Comparison of ENCODE assay signal across 43 mouse cellular contexts in the genomic region with DNA sequence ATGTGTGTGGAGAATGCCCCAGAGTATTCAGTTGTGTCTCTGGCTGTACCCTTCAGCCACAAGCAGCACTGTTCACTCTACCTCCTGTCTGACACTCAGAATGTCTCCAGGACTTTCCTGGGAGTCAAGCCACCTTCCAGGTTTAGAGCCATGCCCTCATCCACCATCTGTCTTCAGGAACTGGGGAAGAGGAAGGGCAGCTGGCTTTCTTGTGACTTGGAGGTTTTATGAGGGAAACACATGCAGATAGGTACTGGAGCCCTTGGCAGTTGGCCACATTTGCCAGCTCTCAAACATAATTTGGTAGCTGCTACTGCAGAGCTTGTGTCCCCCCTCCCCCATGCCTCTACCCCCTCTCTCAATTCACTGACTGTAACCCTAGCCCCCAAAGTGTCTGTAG. TPM values are rescaled to one million over a fixed set of nuclear protein-coding genes. Genes with fewer than 3 reads are reported as not detected.
DNase-seq lines count a peak whose midpoint lies in the region; ATAC-seq and TF ChIP-seq lines count a peak whose summit lies in the region.
"Had no signal": no experiment of that assay in that cellular context is flagged by ENCODE, and none has a peak within 500 bp of the region (broad histone marks: within the 10 kb centered on the region; RNA-seq: fewer than 3 reads in every experiment).

No protein-coding gene starts in this region.

- H3K4me3 ChIP-seq in MEL (ENCODE audit: control insufficient read depth in 1 of 2, insufficient read depth in 1 of 2, low read depth in 2 of 2, low read length in 2 of 2), result no peak overlapping the region
- no peak overlapping the region for H3K4me3 ChIP-seq in cerebellum, adult 2 months (replicated peaks; ENCODE audit: insufficient read depth, low read depth, low read length)
- H3K4me3 ChIP-seq: embryonic facial prominence, embryonic 10.5 days; embryonic facial prominence, embryonic 15.5 days; forebrain, embryonic 13.5 days; heart, adult 2 months; heart, embryonic 15.5 days; hindbrain, embryonic 12.5 days; intestine, embryonic 15.5 days; left cerebral cortex, adult 2 months; limb, embryonic 12.5 days; liver, embryonic 15.5 days; midbrain, embryonic 10.5 days; myocyte; neural tube, embryonic 12.5 days had no signal

- no peak for TF ChIP-seq POLR2A in MEL (IDR thresholded peaks at IDR 0.05; ENCODE audit: control insufficient read depth in 1 of 2, insufficient read depth in 1 of 2, low read depth in 1 of 2, low read length in 2 of 2, poor library complexity in 1 of 2)
- TF ChIP-seq POLR2A in cerebellum, adult 2 months (IDR thresholded peaks at IDR 0.05; ENCODE audit: borderline replicate concordance, insufficient read depth, low read length), result 0 out of 2 replicates have a peak, but pooled peaks have one; percentile 15

- TF ChIP-seq EP300 in MEL (IDR thresholded peaks at IDR 0.05; ENCODE audit: low read depth in 1 of 2, low read length in 2 of 2), result no peak

- intact Hi-C loops in gastrocnemius, postnatal 14 days (cut with DNase I; ENCODE audit: low total_unique reads), result no loop called here

- H3K27me3 ChIP-seq in MEL (ENCODE audit: control insufficient read depth in 1 of 2, insufficient read depth in 2 of 2, low read length in 2 of 2), result no peaks in the 10 kb centered on the region
- no peaks in the 10 kb centered on the region for H3K27me3 ChIP-seq in cerebellum, adult 2 months (ENCODE audit: control insufficient read depth, insufficient read depth, low read length)
- H3K27me3 ChIP-seq: CH12.LX; embryonic facial prominence, embryonic 15.5 days; forebrain, embryonic 13.5 days; heart, embryonic 15.5 days; hindbrain, embryonic 12.5 days; intestine, embryonic 15.5 days; limb, embryonic 12.5 days; liver, embryonic 15.5 days; neural tube, embryonic 12.5 days; Patski had no signal

- H3K9me3 ChIP-seq in MEL (replicated peaks; ENCODE audit: insufficient read depth, low read length), result no peaks in the 10 kb centered on the region
- H3K9me3 ChIP-seq: embryonic facial prominence, embryonic 10.5 days; embryonic facial prominence, embryonic 15.5 days; forebrain, embryonic 13.5 days; heart, embryonic 15.5 days; hindbrain, embryonic 12.5 days; intestine, embryonic 15.5 days; limb, embryonic 12.5 days; liver, embryonic 15.5 days; midbrain, embryonic 10.5 days; neural tube, embryonic 12.5 days had no signal

- no peaks in the 10 kb centered on the region for H3K79me2 ChIP-seq in MEL (ENCODE audit: control insufficient read depth, insufficient read depth, low read length, poor library complexity)

- peaks cover 2 to 10% of the 10 kb centered on the region in 2 experiments; a peak in 3 of 4 replicates for H3K4me1 ChIP-seq in MEL (ENCODE audit: control insufficient read depth in 1 of 2, insufficient read depth in 2 of 2, low read length in 2 of 2)
- H3K4me1 ChIP-seq in cerebellum, adult 2 months (ENCODE audit: control insufficient read depth, insufficient read depth, low read length), result peaks cover 16% of the 10 kb centered on the region
- H3K4me1 ChIP-seq: embryonic facial prominence, embryonic 10.5 days; embryonic facial prominence, embryonic 15.5 days; hindbrain, embryonic 12.5 days; limb, embryonic 12.5 days; neural tube, embryonic 12.5 days had no signal

- no peak overlapping the region for H3K9ac ChIP-seq in MEL (ENCODE audit: control insufficient read depth, low read depth, low read length, poor library complexity, severe bottlenecking)
- H3K9ac ChIP-seq: embryonic facial prominence, embryonic 15.5 days; forebrain, embryonic 13.5 days; heart, embryonic 15.5 days; hindbrain, embryonic 12.5 days; intestine, embryonic 15.5 days; limb, embryonic 12.5 days; liver, embryonic 15.5 days; lung, embryonic 14.5 days; neural tube, embryonic 12.5 days had no signal

- DNase-seq in cerebellum, postnatal 4 days (ENCODE audit: low spot score in 2 of 2), result no peak
- DNase-seq in MEL (ENCODE audit: low read depth, low spot score), result peak; percentile 33
- DNase-seq in cerebellum, adult 2 months, result peak; percentile 69 to 84
- peak; percentile 65 to 80 for DNase-seq in cerebellum, postnatal 25 days
- DNase-seq in frontal cortex, postnatal 36 days (ENCODE audit: low spot score in 2 of 2), result no peak
- no peak for DNase-seq in ovary, postnatal 10 days (ENCODE audit: low spot score)
- DNase-seq in gastrocnemius, postnatal 14 days, result no peak
- DNase-seq: adrenal gland, postnatal 10 days; heart, adult 2 months; kidney, adult 9 months; kidney, postnatal 14 days; lung, embryonic 14.5 days; lung, postnatal 14 days; thymus, adult 2 months; thymus, postnatal 36 days had no signal

- peaks cover 0 to 6% of the 10 kb centered on the region in 2 experiments; a peak in 2 of 4 replicates for H3K36me3 ChIP-seq in MEL (ENCODE audit: control insufficient read depth in 1 of 2, insufficient read depth in 2 of 2, low read length in 2 of 2)

- TF ChIP-seq RAD21 in MEL (IDR thresholded peaks at IDR 0.05; ENCODE audit: low read depth, low read length), result no peak

- H3K27ac ChIP-seq in MEL (ENCODE audit: control insufficient read depth, low read depth, low read length), result no peak overlapping the region
- H3K27ac ChIP-seq in cerebellum, adult 2 months (ENCODE audit: insufficient read depth, low read length), result peak overlapping the region; percentile 89
- H3K27ac ChIP-seq: embryonic facial prominence, embryonic 10.5 days; embryonic facial prominence, embryonic 15.5 days; forebrain, embryonic 13.5 days; heart, adult 2 months; heart, embryonic 15.5 days; hindbrain, embryonic 12.5 days; hindbrain, postnatal 0 days; intestine, embryonic 15.5 days; left cerebral cortex, adult 2 months; limb, embryonic 12.5 days; liver, embryonic 15.5 days; midbrain, embryonic 10.5 days; neural tube, embryonic 12.5 days had no signal

- ATAC-seq in cerebellum, adult (ENCODE audit: insufficient number of reproducible peaks, low FRiP score, low TSS enrichment), result peak; percentile 74; the same call in 1 of the 2 replicates
- ATAC-seq: forebrain, embryonic 13.5 days; hindbrain, postnatal 0 days; intestine, embryonic 15.5 days; Patski had no signal

- no peak for TF ChIP-seq CTCF in MEL (IDR thresholded peaks at IDR 0.05 in 2 of 3, conservative IDR thresholded peaks at IDR 0.05 in 1 of 3; ENCODE audit: control insufficient read depth in 1 of 3, insufficient read depth in 1 of 3, low read depth in 2 of 3, low read length in 3 of 3, poor library complexity in 1 of 3, severe bottlenecking in 1 of 3)
- TF ChIP-seq CTCF in cerebellum, adult 2 months (IDR thresholded peaks at IDR 0.05; ENCODE audit: borderline replicate concordance, insufficient read depth, low read depth, low read length), result no peak

TF ChIP-seq in MEL, 35 proteins besides CTCF, POLR2A, EP300 and RAD21:
- TF ChIP-seq USF2 (IDR thresholded peaks at IDR 0.05; ENCODE audit: borderline replicate concordance in 1 of 2, insufficient read depth in 1 of 2, low read depth in 1 of 2, low read length in 2 of 2) (no peak), JUND (IDR thresholded peaks at IDR 0.05; ENCODE audit: low read depth, low read length) (no peak), MYC (IDR thresholded peaks at IDR 0.05; ENCODE audit: low read depth, low read length) (no peak), NRF1 (IDR thresholded peaks at IDR 0.05; ENCODE audit: insufficient read depth, low read depth, low read length, poor library complexity, severe bottlenecking) (no peak), ZNF384 (IDR thresholded peaks at IDR 0.05; ENCODE audit: low read depth, low read length) (no peak), POLR2AphosphoS2 (IDR thresholded peaks at IDR 0.05; ENCODE audit: low read length) (no peak), POLR2AphosphoS5 (IDR thresholded peaks at IDR 0.05; ENCODE audit: borderline replicate concordance, low read depth, low read length) (no peak), MYB (IDR thresholded peaks at IDR 0.05; ENCODE audit: low read depth, low read length) (no peak), SIN3A (IDR thresholded peaks at IDR 0.05; ENCODE audit: low read length) (no peak), ZKSCAN1 (IDR thresholded peaks at IDR 0.05; ENCODE audit: low read depth, low read length) (no peak), ETS1 (IDR thresholded peaks at IDR 0.05; ENCODE audit: low read depth, low read length) (0 out of 2 replicates have a peak, but pooled peaks have one; percentile 7), RCOR1 (IDR thresholded peaks at IDR 0.05; ENCODE audit: low read depth, low read length) (no peak), CHD1 (IDR thresholded peaks at IDR 0.05; ENCODE audit: low read depth, low read length) (no peak), TCF12 (IDR thresholded peaks at IDR 0.05; ENCODE audit: low read depth, low read length) (0 out of 2 replicates have a peak, but pooled peaks have one; percentile 10), HCFC1 (IDR thresholded peaks at IDR 0.05; ENCODE audit: low read depth, low read length) (no peak), TBP (IDR thresholded peaks at IDR 0.05; ENCODE audit: low read depth, low read length) (no peak)

RNA-seq across cellular contexts. Expression of a gene that starts 7.0 kb away (rescaled TPM):
- total RNA-seq in MEL (2012; rRNA removed), result 16.2 and 18.2 TPM in 2 replicates
- 10 to 100 TPM in 1 of 2 experiments, not detected in 1; 24.2 TPM for polyA plus RNA-seq in MEL (2012; ENCODE audit: insufficient read depth in 1 of 2, insufficient read length in 2 of 2, low read depth in 1 of 2, low replicate concordance in 2 of 2, missing spikeins in 1 of 2)
- polyA plus RNA-seq in cerebellum, adult 2 months (2012; rRNA removed), result 52.0 and 52.2 TPM in 2 replicates
- total RNA-seq in gastrocnemius, postnatal 14 days (2021), result 1 to 10 TPM; 6.0 to 6.1 TPM

RNA-seq across cellular contexts. Expression of a gene that starts 17.9 kb away (rescaled TPM):
- not detected in 2 replicates for total RNA-seq in MEL (2012; rRNA removed)
- not detected for polyA plus RNA-seq in MEL (2012; ENCODE audit: insufficient read depth in 1 of 2, insufficient read length in 2 of 2, low read depth in 1 of 2, low replicate concordance in 2 of 2, missing spikeins in 1 of 2)
- polyA plus RNA-seq in cerebellum, adult 2 months (2012; rRNA removed), result not detected in 2 replicates
- total RNA-seq in gastrocnemius, postnatal 14 days (2021), result not detected
- total RNA-seq: adrenal gland, postnatal 10 days; CH12.LX; common myeloid progenitor, adult 5-6 weeks; ES-E14; gastrocnemius, adult 18-20 months; gastrocnemius, postnatal 4 days; heart, adult 2 months; heart, postnatal 25 days; hindbrain, postnatal 0 days; layer of hippocampus, adult 18-20 months; layer of hippocampus, postnatal 10 days; left cerebral cortex, adult 2 months; left cerebral cortex, postnatal 25 days; liver, adult 2 months; megakaryocyte progenitor cell, adult 5-6 weeks; midbrain, postnatal 0 days had no signal
- polyA plus RNA-seq: C2C12; embryonic facial prominence, embryonic 10.5 days; embryonic facial prominence, embryonic 15.5 days; forebrain, embryonic 13.5 days; heart, adult 2 months; heart, embryonic 15.5 days; hindbrain, embryonic 12.5 days; hindbrain, postnatal 0 days; intestine, embryonic 15.5 days; limb, embryonic 12.5 days; liver, adult 2 months; liver, embryonic 15.5 days; lung, embryonic 14.5 days; midbrain, embryonic 10.5 days; midbrain, postnatal 0 days; myocyte; neural tube, embryonic 12.5 days; Patski; thymus, adult 2 months had no signal

RNA-seq across cellular contexts. Expression of a gene that starts 23.2 kb away (rescaled TPM):
- total RNA-seq in MEL (2012; rRNA removed), result 19.3 and 22.7 TPM in 2 replicates
- 10 to 100 TPM in 1 of 2 experiments, not detected in 1; 28.8 TPM for polyA plus RNA-seq in MEL (2012; ENCODE audit: insufficient read depth in 1 of 2, insufficient read length in 2 of 2, low read depth in 1 of 2, low replicate concordance in 2 of 2, missing spikeins in 1 of 2)
- polyA plus RNA-seq in cerebellum, adult 2 months (2012; rRNA removed), result 45.2 and 45.9 TPM in 2 replicates
- total RNA-seq in gastrocnemius, postnatal 14 days (2021), result 10 to 100 TPM; 32.0 to 32.6 TPM

RNA-seq across cellular contexts. Expression of a gene that starts 43.1 kb away (rescaled TPM):
- total RNA-seq in MEL (2012; rRNA removed), result not detected in 2 replicates
- polyA plus RNA-seq in MEL (2012; ENCODE audit: insufficient read depth in 1 of 2, insufficient read length in 2 of 2, low read depth in 1 of 2, low replicate concordance in 2 of 2, missing spikeins in 1 of 2), result not detected
- polyA plus RNA-seq in cerebellum, adult 2 months (2012; rRNA removed), result not detected in 2 replicates
- total RNA-seq in gastrocnemius, postnatal 14 days (2021), result not detected
- total RNA-seq: adrenal gland, postnatal 10 days; CH12.LX; common myeloid progenitor, adult 5-6 weeks; gastrocnemius, adult 18-20 months; gastrocnemius, postnatal 4 days; heart, adult 2 months; heart, postnatal 25 days; hindbrain, postnatal 0 days; layer of hippocampus, adult 18-20 months; layer of hippocampus, postnatal 10 days; left cerebral cortex, adult 2 months; left cerebral cortex, postnatal 25 days; liver, adult 2 months; megakaryocyte progenitor cell, adult 5-6 weeks; midbrain, postnatal 0 days had no signal
- polyA plus RNA-seq: C2C12; embryonic facial prominence, embryonic 10.5 days; embryonic facial prominence, embryonic 15.5 days; forebrain, embryonic 13.5 days; heart, adult 2 months; heart, embryonic 15.5 days; hindbrain, embryonic 12.5 days; hindbrain, postnatal 0 days; intestine, embryonic 15.5 days; limb, embryonic 12.5 days; liver, adult 2 months; liver, embryonic 15.5 days; lung, embryonic 14.5 days; midbrain, embryonic 10.5 days; midbrain, postnatal 0 days; myocyte; neural tube, embryonic 12.5 days; Patski; thymus, adult 2 months had no signal

Comparison
In these comparisons a context has a peak if more than half of its experiments do, and no peak if none do; other contexts are left out.
1. DNase-seq: peak in MEL (single experiment), cerebellum, adult 2 months (2 of 2) and cerebellum, postnatal 25 days (2 of 2); none in cerebellum, postnatal 4 days (0 of 2), frontal cortex, postnatal 36 days (0 of 2), ovary, postnatal 10 days (single experiment) and gastrocnemius, postnatal 14 days (single experiment).